Mouse (Mus musculus) heart, postnatal 25 days (tissue): ENCODE data around the gene Snx30. TPM values are rescaled to one million over a fixed set of nuclear protein-coding genes. Genes with fewer than 3 reads are reported as not detected.

Experiments
- DNase-seq: peaks from one replicate; pipeline ENCODE4 v3.0.0; 2022; ENCODE audit warnings: low spot score
- intact Hi-C: fragments of 180-260 bp; cut with DNase I; formaldehyde crosslinking; loops from one replicate; pipeline ENCODE4 v1.15.1; 2025
- total RNA-seq, 2 experiments: library from RNA; stranded (reverse); gene quantifications; 2 replicates each; pipeline ENCODE4 v1.2.3; 2021

Gene Snx30
- total RNA-seq, 2 experiments from 2014 or later: 6.0 to 7.9 TPM

DNA sequence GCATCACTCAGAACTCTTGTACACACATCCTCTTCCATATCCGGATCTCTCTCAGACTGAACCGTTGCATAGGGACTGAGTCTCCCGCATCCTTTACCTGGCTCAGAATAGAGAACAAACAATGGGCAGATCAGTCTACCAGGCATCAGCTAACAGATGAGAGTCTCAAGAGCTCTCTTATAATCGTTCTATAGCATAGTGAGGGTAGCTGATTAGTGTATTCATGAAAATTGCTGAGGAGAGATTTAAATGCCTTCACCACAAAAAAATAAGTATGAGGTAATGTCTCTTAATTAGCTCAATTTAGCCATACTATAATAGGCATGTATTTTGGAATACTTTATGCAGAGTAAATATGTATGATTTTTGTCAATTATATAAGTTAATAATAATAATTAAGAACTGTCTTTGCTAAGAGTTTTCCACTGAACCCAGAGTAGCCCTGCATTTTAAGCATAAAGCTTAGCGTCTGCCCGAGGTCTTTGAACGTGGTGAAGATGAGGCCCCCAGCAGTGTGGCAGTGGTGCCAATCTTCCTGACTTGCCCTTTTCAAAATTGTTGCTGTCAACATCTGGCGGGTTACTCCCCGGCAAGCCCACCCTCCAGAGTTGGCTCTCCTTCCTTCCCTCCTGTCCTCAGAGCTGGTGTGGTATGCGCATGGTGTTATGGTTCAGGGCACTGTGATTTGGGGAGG is 86.2 kb downstream of the Snx30 start:
- DNase-seq: no peak
- intact Hi-C loops: no loop called here

- intact Hi-C loops: no loop called here
These were observed 87.1 kb downstream of the Snx30 start for GRCm38 (mm10) chr4:59892731-59893130.

DNA sequence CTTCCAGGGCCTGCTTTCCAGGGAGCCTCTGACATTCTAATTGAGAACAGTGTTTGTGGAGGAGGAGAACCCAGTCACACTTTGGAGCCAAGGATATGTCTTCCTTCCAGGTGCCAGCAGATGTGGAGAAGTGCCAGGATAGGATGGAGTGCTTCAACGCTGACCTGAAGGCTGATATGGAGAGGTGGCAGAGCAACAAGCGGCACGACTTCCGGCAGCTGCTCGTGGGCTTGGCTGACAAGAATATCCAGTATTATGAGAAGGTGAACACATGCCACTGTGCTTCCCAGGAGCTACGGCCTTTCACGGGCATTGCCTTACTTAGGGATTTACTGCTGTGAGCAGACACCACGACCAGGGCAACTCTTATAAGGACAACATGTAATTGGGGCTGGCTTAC is 88.8 kb downstream of the Snx30 start:
- DNase-seq: no peak
- intact Hi-C loops: no loop called here

More at GRCm38 (mm10) chr4:59892731-59893130, 87.1 kb downstream of the Snx30 start:
- no peak for DNase-seq

DNA sequence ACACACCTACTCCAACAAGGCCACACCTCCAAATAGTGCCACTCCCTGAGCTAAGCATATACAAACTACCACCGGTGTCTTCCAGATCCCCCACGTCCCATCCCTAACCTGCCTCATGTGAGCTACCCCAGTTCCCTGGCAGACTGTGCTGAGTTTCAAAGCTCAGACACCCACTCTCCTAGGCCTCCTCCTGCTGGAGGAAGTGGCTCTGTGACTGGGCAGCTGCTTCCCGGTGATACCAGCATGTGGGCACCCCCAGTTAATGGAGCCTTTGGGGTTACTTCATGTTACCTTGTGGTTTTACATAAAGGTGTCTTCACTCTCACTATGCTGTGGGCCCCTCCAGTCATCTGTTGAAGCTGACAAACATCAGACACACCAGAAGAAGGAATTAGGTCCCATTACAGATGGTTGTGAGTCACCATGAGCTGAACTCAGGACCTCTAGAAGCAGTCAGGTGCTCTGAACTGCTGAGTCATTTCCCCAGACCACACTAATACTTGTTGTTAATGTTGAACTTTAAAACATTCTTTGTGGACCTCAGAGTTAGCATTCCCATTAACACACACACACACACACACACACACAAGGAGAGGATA is 89.4 kb downstream of the Snx30 start:
- intact Hi-C loops: no loop called here
- no peak for DNase-seq

DNA sequence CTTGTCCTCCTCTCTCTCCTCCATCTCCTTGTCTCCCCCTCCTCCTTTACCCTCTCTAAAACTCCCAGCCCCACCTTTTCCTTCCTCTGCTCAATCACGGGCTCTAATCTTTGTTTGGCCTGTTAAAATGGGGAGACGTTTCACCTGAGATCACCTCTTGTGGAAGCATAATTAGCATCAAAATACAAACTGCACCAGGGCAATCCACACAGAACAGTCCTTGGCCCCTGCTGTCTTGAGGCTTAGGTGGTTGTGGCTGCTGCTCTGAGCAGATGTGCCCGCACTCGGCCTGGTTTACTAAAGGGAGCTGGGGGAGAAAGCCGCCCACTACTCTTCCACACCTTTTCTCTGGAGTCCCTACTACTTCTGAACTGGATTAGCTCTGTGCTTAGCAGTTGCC is 90.4 kb downstream of the Snx30 start:
- intact Hi-C loops: no loop called here
- no peak for DNase-seq

GRCm38 (mm10) chr4:59897814-59898520 is 92.3 kb downstream of the Snx30 start:
- intact Hi-C loops: no loop called here
- DNase-seq: no peak

GRCm38 (mm10) chr4:59898521-59898919 is 92.9 kb downstream of the Snx30 start:
- intact Hi-C loops: no loop called here
- DNase-seq: no peak

- intact Hi-C loops: no loop called here
These were observed 96.2 kb downstream of the Snx30 start for GRCm38 (mm10) chr4:59901810-59902209.

GRCm38 (mm10) chr4:59902547-59902946 is 96.9 kb downstream of the Snx30 start:
- intact Hi-C loops: no loop called here
- no peak for DNase-seq

More at GRCm38 (mm10) chr4:59901810-59902209, 96.2 kb downstream of the Snx30 start:
- no peak for DNase-seq

- intact Hi-C loops: no loop called here
- no peak for DNase-seq
These were observed 101.5 kb downstream of the Snx30 start for GRCm38 (mm10) chr4:59907092-59907491.

DNA sequence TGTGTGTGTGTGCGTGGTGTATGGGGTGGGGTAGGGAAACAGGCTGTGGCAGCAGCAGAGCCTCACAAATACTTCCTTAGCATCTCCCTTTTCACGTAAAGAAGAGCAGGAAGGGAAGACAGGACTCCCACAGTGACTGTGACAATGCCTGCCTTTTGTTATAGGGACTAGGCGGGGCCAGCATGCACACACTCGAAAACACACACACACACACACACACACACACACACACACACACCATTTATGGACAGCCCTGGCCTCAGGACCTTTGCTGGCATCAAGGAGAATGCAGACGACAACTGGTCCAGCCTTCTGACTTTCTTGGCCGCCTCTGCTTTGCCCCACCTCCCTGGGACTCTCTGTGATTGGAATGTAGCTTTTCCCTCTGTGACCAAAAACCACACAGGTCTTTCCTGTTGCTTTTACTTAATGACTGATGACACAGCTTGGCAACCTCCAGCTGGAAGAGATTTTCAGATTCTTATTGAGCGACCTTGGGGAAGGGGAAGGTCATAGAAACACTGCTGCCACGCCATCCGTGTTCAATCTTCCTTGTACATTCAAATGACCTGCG is 102.1 kb downstream of the Snx30 start:
- intact Hi-C loops: no loop called here

GRCm38 (mm10) chr4:59908785-59909184 is 103.1 kb downstream of the Snx30 start:
- intact Hi-C loops: no loop called here
- no peak for DNase-seq

More for the DNA sequence above, 102.1 kb downstream of the Snx30 start:
- DNase-seq: no peak

- no peak for DNase-seq
- intact Hi-C loops: no loop called here
These were observed 109.2 kb downstream of the Snx30 start, which contains the start of gene Slc46a2 for GRCm38 (mm10) chr4:59914608-59915403. Gene Slc46a2 (minus strand): TSS chr4:59915056.

- intact Hi-C loops: no loop called here
These were observed 112.3 kb downstream of the Snx30 start for GRCm38 (mm10) chr4:59917966-59918365.

DNA sequence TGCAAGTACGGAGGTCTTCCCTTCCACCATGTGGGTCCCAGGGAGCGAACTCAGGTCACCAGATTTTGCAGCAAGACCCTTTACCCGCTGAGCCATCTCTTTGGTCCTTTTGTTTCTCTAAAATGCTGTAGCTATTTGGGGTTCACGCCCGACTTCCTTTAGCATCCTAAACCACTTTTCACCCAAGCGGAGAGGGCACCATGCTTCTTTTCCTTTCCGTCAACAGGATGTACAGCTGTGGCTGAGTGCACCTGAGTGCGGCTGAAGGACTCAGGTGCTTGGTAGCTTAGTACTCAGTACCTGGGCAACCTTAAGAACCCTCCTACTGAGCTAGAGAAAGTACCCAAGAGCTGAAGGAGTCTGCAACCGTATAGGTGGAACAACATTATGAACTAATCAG is 119.4 kb downstream of the Snx30 start:
- DNase-seq: no peak
- intact Hi-C loops: loop anchor here (5.0 kb wide), 1 partner anchor 53 kb away; no protein-coding TSS in a partner anchor

More at GRCm38 (mm10) chr4:59917966-59918365, 112.3 kb downstream of the Snx30 start:
- DNase-seq: no peak

GRCm38 (mm10) chr4:59927666-59928065 is 122.0 kb downstream of the Snx30 start:
- DNase-seq: no peak
- intact Hi-C loops: loop anchor here (1.0 to 5.0 kb wide), 2 partner anchors 55 to 140 kb away; no protein-coding TSS in a partner anchor

DNA sequence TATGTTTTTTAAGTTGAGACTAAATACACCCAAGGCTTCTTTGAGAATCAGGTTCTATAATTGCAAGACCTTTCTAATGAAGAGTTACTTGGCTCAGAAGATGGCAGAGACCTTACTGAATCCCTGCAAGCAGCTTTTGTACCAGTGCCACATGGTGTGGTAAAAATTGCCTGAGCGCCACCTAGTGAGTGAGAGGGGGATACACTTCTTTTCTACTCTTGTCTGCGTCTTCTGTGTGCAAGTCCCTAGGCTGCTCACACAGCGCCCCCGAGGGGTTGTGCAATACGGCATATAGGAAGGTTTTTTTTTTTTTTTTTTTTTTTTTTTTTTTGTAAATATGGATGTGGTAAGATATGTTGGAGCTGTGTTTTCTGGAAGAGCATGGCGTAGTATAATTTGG is 122.7 kb downstream of the Snx30 start:
- peak; percentile 31 for DNase-seq
- intact Hi-C loops: loop anchor here (1.0 to 5.0 kb wide), 2 partner anchors 56 to 141 kb away; no protein-coding TSS in a partner anchor

GRCm38 (mm10) chr4:59932505-59933281 is 127.1 kb downstream of the Snx30 start:
- no peak for DNase-seq
- intact Hi-C loops: no loop called here

- intact Hi-C loops: no loop called here
- DNase-seq: no peak
These were observed 131.9 kb downstream of the Snx30 start for GRCm38 (mm10) chr4:59937543-59937942.
